Mouse (Mus musculus) erythroblast, embryonic 14.5 days (primary cell): ENCODE results near the gene H2-Q4.
"Not testable (repeated sequence)": the region's sequence is repeated elsewhere in the genome, so short reads cannot be mapped to it uniquely, and the experiment has no call there.

ENCODE experiments used
- GATA1 ChIP-seq: IDR thresholded peaks from 2 replicates; pipeline ENCODE4 v1.6.1; 2012; ENCODE audit warnings: low read length, inconsistent platforms, mixed read lengths
- TAL1 ChIP-seq: IDR thresholded peaks from 3 replicates; pipeline ENCODE4 v1.6.1; 2012; ENCODE audit warnings: low read length, inconsistent platforms, mixed read lengths

GRCm38 (mm10) chr17:35415273-35416129 lies 36.1 kb downstream of the H2-Q4 start:
- not testable (repeated sequence) for TF ChIP-seq TAL1, GATA1
